Mouse (Mus musculus) intestine, embryonic 16.5 days (tissue): Measurements from ENCODE around the gene Rab2b. TPM values are rescaled to one million over a fixed set of nuclear protein-coding genes. Genes with fewer than 3 reads are reported as not detected.

Experiments
- ATAC-seq: fragments of 200-750 bp; cut with Nextera tagmentation; 2 replicates; pipeline ENCODE4 v1.8.0; 2017; ENCODE audit warnings: moderate TSS enrichment, moderate library complexity
- H3K27ac ChIP-seq: fragments of 300-500 bp; sonication (generic); 2 replicates; pipeline ENCODE4 v1.5.1; 2014; ENCODE audit warnings: mild to moderate bottlenecking, low read length
- H3K27me3 ChIP-seq: fragments of 300-500 bp; sonication (generic); replicated peaks from 2 replicates; pipeline ENCODE4 v1.6.1; 2014; ENCODE audit warnings: low read length, control low read depth, mixed read lengths; ENCODE audit not compliant: control insufficient read depth, insufficient read depth
- H3K36me3 ChIP-seq: fragments of 300-500 bp; sonication (generic); 2 replicates; pipeline ENCODE4 v1.6.1; 2014; ENCODE audit warnings: low read length, control low read depth; ENCODE audit not compliant: control insufficient read depth, insufficient read depth
- H3K4me1 ChIP-seq: fragments of 300-500 bp; sonication (generic); 2 replicates; pipeline ENCODE4 v1.6.1; 2014; ENCODE audit warnings: low read length, control low read depth, mixed read lengths; ENCODE audit not compliant: control insufficient read depth, insufficient read depth
- H3K4me2 ChIP-seq: fragments of 300-500 bp; sonication (generic); 2 replicates; pipeline ENCODE4 v1.6.1; 2014; ENCODE audit warnings: low read depth, low read length, control low read depth
- H3K4me3 ChIP-seq: fragments of 300-500 bp; sonication (generic); 2 replicates; pipeline ENCODE4 v1.5.1; 2014; ENCODE audit warnings: mild to moderate bottlenecking, low read length
- H3K9ac ChIP-seq: fragments of 300-500 bp; sonication (generic); 2 replicates; pipeline ENCODE4 v1.6.1; 2014; ENCODE audit warnings: low read depth, low read length
- H3K9me3 ChIP-seq: fragments of 300-500 bp; sonication (generic); 2 replicates; pipeline ENCODE4 v1.6.1; 2016; ENCODE audit warnings: low read length, control low read depth; ENCODE audit not compliant: control insufficient read depth
- WGBS: fragments of 180-500 bp; shearing (Covaris S2); extraction: QIAGEN DNeasy Blood & Tissue Kit; methylation state at CpG from one replicate; pipeline ENCODE4 v1.1.7; 2014; 5-methylcytosine and 5-hydroxymethylcytosine counted together
- polyA plus RNA-seq: library from polyadenylated mRNA; unstranded; fragments of >200 nt; fragmentation: Nextera tagmentation; extraction: Ambion mirVana; gene quantifications from 2 replicates; pipeline ENCODE4 v1.2.1, GENCODE M21; 2015

Rab2b gene
- polyA plus RNA-seq, 1 experiment from 2014 or later = 13.8 TPM

DNA sequence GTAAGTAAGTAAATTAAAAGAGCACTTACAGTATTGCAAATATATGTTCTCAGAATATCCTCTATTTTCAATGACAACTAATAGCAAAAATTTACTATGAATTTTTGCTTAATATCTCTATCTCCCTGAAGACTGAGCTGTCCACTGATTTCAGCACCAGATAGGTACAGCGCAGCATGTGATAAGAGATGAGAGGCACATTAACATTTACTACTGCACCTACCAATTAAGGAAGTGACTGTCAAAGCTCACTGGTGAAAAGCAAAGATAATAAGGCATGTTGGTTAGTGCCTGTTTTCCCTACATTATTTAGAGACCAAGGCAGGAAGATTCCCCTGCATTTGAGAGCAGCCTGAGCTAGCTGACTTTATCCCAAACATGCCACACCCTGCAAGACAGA is 43.1 kb downstream of the Rab2b start:
- 95% methylated on average over 1 of the region's 1 CpGs for WGBS
- Histone ChIP-seq H3K4me1 (no peaks in the 10 kb centered on the region), H3K9ac (no peak overlapping the region), H3K27ac (no peak overlapping the region), H3K9me3 (no peaks in the 10 kb centered on the region), H3K4me2 (no peak overlapping the region), H3K36me3 (peaks cover 25% of the 10 kb centered on the region), H3K4me3 (no peak overlapping the region), H3K27me3 (no peaks in the 10 kb centered on the region)
- ATAC-seq = no peak

DNA sequence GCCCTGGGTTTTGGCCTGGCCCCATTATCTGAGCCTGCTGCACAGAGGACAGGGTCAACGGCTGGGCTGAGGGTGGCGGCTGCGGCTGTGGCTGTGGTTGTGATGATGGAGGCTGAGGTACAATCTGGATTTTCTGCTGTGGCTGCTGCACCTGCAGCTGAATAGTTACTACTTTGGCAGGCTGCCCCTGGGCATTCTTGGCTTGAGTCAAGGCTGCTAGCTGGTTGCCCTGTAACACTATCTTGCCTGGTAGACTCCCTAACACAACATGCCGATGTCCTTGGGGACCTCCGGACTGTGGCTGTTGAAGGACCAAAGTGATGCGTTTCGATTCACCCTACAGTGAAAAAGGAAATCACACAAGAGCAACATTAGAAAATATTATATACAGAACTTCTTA is 44.2 kb downstream of the Rab2b start:
- no peaks in the 10 kb centered on the region for H3K9me3 ChIP-seq
- ATAC-seq = no peak
- no peak overlapping the region for H3K4me3 ChIP-seq
- H3K27me3 ChIP-seq = no peaks in the 10 kb centered on the region
- peaks cover 23% of the 10 kb centered on the region for H3K36me3 ChIP-seq
- no peak overlapping the region for H3K27ac ChIP-seq
- no peak overlapping the region for H3K9ac ChIP-seq
- H3K4me1 ChIP-seq = no peaks in the 10 kb centered on the region
- 90% methylated on average over 7 of the region's 7 CpGs for WGBS
- no peak overlapping the region for H3K4me2 ChIP-seq

DNA sequence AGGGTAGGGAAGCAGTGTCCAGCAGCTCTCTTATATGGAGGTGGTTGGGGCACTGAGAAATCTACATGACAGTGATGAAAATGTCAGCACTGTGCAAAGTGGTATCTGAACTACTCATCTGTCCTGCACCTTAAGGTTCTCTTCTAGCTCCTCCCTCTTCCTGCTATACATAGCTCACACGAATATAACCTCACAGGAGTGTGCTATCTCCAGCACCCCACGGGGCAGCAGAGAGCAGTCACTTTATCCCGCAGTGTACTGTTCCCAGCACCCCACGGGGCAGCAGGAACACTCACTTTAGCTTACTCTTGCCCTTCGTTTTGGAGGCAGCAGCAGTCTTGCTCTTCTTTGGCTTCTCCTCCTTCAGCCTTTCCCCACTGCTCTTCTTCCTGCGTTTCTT is 47.1 kb downstream of the Rab2b start:
- 82% methylated on average over 6 of the region's 6 CpGs for WGBS
- no peaks in the 10 kb centered on the region for H3K27me3 ChIP-seq
- no peaks in the 10 kb centered on the region for H3K9me3 ChIP-seq

DNA sequence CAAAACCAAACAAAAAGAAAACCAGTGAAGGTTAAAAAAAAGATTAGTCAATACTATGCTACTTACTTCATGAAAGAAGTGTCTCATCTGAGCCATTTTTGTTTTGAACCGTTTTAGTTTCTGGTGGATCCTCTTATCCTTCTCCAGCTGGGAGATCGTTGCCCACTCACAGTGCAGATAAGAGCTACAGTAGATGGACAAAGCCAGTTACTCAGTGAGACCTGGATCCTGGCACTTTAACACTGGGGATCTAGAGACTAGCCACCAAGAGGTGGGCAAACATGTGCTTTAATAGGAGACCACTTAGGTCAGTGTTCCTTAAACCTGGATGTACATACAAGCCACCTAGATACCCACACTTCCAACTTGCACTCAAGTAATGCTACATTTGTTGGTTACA is 53.4 kb downstream of the Rab2b start:
- Histone ChIP-seq H3K9me3 (no peaks in the 10 kb centered on the region), H3K27ac (no peak overlapping the region), H3K4me3 (no peak overlapping the region), H3K4me2 (no peak overlapping the region), H3K36me3 (0 out of 2 replicates have a peak, but pooled peaks cover 10% of the 10 kb centered on the region), H3K9ac (no peak overlapping the region), H3K4me1 (no peaks in the 10 kb centered on the region), H3K27me3 (no peaks in the 10 kb centered on the region)
- WGBS = 92% methylated on average over 2 of the region's 2 CpGs
- ATAC-seq = no peak

More for the DNA sequence above, 47.1 kb downstream of the Rab2b start:
- Histone ChIP-seq H3K9ac (no peak overlapping the region), H3K36me3 (peaks cover 19% of the 10 kb centered on the region), H3K4me1 (no peaks in the 10 kb centered on the region), H3K27ac (no peak overlapping the region), H3K4me3 (no peak overlapping the region), H3K4me2 (no peak overlapping the region)
- ATAC-seq = no peak

DNA sequence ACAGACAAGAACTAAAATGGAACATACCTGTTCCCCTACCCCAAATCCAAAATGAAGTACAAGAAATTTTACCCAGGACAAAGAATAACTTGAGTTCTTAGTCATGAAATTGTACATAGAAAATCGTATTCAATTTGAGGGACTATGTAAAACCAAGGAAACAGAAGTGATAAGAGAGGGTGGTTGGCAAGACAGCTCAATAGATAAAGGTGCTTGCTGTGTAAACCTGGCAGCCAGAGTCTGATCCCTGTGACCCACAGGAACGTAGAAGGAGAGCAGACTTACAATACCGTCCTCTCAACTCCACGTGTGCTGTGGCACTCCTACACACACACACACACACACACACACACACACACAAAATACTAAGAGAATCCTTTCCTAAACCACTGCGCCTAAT is 62.1 kb downstream of the Rab2b start:
- Histone ChIP-seq H3K27me3 (no peaks in the 10 kb centered on the region), H3K4me3 (no peak overlapping the region), H3K36me3 (peaks cover 24% of the 10 kb centered on the region), H3K9ac (no peak overlapping the region), H3K9me3 (no peaks in the 10 kb centered on the region), H3K4me2 (no peak overlapping the region), H3K27ac (no peak overlapping the region), H3K4me1 (no peaks in the 10 kb centered on the region)
- WGBS = 87% methylated on average over 5 of the region's 5 CpGs
- no peak for ATAC-seq

Other genes starting within 250 kb of the Rab2b start
- not detected in 2 replicates for gene Olfr221, start 237.1 kb downstream of the Rab2b start, polyA plus RNA-seq
- gene Hnrnpc, start 175.5 kb downstream of the Rab2b start, polyA plus RNA-seq = 447 and 515 TPM in 2 replicates
- 42.9 and 48.5 TPM in 2 replicates for gene Rpgrip1, start 168.8 kb downstream of the Rab2b start, polyA plus RNA-seq
- 33.2 and 41.1 TPM in 2 replicates for gene Supt16, start 82.1 kb downstream of the Rab2b start, polyA plus RNA-seq
- gene Chd8, start 21.8 kb downstream of the Rab2b start, polyA plus RNA-seq = 18.4 and 22.7 TPM in 2 replicates
- gene Tox4, start 399 bp downstream of the Rab2b start, polyA plus RNA-seq = 36.8 TPM in 2 replicates
- 37.5 and 38.7 TPM in 2 replicates for gene Mettl3, start 25.6 kb upstream of the Rab2b start, polyA plus RNA-seq
- 7.3 and 7.6 TPM in 2 replicates for gene Sall2, start 49.2 kb upstream of the Rab2b start, polyA plus RNA-seq
- gene Olfr1513, start 76.9 kb upstream of the Rab2b start, polyA plus RNA-seq = not detected in 2 replicates
- gene Olfr1512, start 99.6 kb upstream of the Rab2b start, polyA plus RNA-seq = not detected in 2 replicates
- not detected in 2 replicates for gene Olfr1511, start 117.8 kb upstream of the Rab2b start, polyA plus RNA-seq
- gene Olfr1510, start 134.8 kb upstream of the Rab2b start, polyA plus RNA-seq = not detected in 2 replicates
- gene Olfr1509, start 163.4 kb upstream of the Rab2b start, polyA plus RNA-seq = not detected in 2 replicates
- gene Olfr1508, start 187.9 kb upstream of the Rab2b start, polyA plus RNA-seq = not detected in 2 replicates
- not detected in 2 replicates for gene Olfr1507, start 216.2 kb upstream of the Rab2b start, polyA plus RNA-seq